Mouse (Mus musculus) bone marrow, adult 2 months (tissue): ENCODE measurements around the gene Tmem254b.
"Not testable (repeated sequence)": the region's sequence is repeated elsewhere in the genome, so short reads cannot be mapped to it uniquely, and the experiment has no call there.

ENCODE experiments used
- CTCF ChIP-seq: fragments of 200-500 bp; IDR thresholded peaks from 2 replicates; pipeline ENCODE4 v1.5.1; 2011; ENCODE audit warnings: low read length, control low read depth; ENCODE audit not compliant: control insufficient read depth, insufficient read depth
- POLR2A ChIP-seq: fragments of 200-500 bp; IDR thresholded peaks from 2 replicates; pipeline ENCODE4 v1.6.1; 2011; ENCODE audit warnings: low read depth, mild to moderate bottlenecking, control low read depth, low read length, borderline replicate concordance; ENCODE audit not compliant: control insufficient read depth

DNA sequence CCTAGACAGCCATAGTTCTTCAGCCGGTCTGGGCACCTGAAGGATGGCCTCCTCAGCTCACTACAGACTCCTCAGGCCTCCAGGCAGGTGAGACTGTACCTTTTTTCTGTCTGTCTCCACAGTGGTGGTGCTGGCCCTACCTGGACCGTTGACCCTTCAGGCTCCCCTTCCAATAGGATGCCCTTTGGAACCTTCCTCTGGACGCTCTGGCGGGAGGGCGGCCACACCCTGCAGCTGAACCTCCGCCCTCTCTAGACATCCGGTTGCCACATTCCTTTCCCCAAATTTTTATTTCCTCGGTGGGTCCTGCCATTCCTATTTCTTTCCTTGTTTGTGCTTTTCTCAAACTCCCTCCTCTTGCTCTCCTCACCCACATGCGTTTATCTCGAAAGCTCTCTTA lies 25.2 kb downstream of the Tmem254b start:
- not testable (repeated sequence) for TF ChIP-seq CTCF, POLR2A
